Mouse (Mus musculus): ENCODE data around the gene Trpm3. TPM values are rescaled to one million over a fixed set of nuclear protein-coding genes. Genes with fewer than 3 reads are reported as not detected.

Trpm3 gene
- polyA plus RNA-seq, 1 experiment = 1.2 TPM

- no peak overlapping the region for H3K27ac ChIP-seq (ENCODE audit: control insufficient read depth, insufficient read depth, low read depth, low read length)
- H3K36me3 ChIP-seq (ENCODE audit: control insufficient read depth, insufficient read depth, low read length) = no peaks in the 10 kb centered on the region
- H3K27me3 ChIP-seq (ENCODE audit: control insufficient read depth, insufficient read depth, low read length) = no peaks in the 10 kb centered on the region
- no peaks in the 10 kb centered on the region; the same call in 1 of the 2 replicates for H3K4me1 ChIP-seq (ENCODE audit: control insufficient read depth, insufficient read depth, low read length)
- TF ChIP-seq CTCF (IDR thresholded peaks at IDR 0.05; ENCODE audit: control insufficient read depth, insufficient read depth, insufficient replicate concordance, low read depth, low read length) = no peak
- no peak for TF ChIP-seq POLR2A (IDR thresholded peaks at IDR 0.05; ENCODE audit: control insufficient read depth, low read depth, low read length)
- H3K4me3 ChIP-seq (ENCODE audit: control insufficient read depth, low read depth, low read length) = no peak overlapping the region
Observed at GRCm38 (mm10) chr19:22902386-22902785, 763.5 kb downstream of the Trpm3 start.

GRCm38 (mm10) chr19:22905066-22905482 lies 766.2 kb downstream of the Trpm3 start:
- no peak for TF ChIP-seq CTCF (IDR thresholded peaks at IDR 0.05; ENCODE audit: control insufficient read depth, insufficient read depth, insufficient replicate concordance, low read depth, low read length)
- no peak for TF ChIP-seq POLR2A (IDR thresholded peaks at IDR 0.05; ENCODE audit: control insufficient read depth, low read depth, low read length)
- Histone ChIP-seq H3K27me3 (ENCODE audit: control insufficient read depth, insufficient read depth, low read length) (no peaks in the 10 kb centered on the region), H3K4me1 (ENCODE audit: control insufficient read depth, insufficient read depth, low read length) (no peaks in the 10 kb centered on the region), H3K4me3 (ENCODE audit: control insufficient read depth, low read depth, low read length) (no peak overlapping the region), H3K27ac (ENCODE audit: control insufficient read depth, insufficient read depth, low read depth, low read length) (0 out of 2 replicates have a peak overlapping the region, but pooled peaks have one; percentile 1), H3K36me3 (ENCODE audit: control insufficient read depth, insufficient read depth, low read length) (no peaks in the 10 kb centered on the region)

GRCm38 (mm10) chr19:22910686-22911085 lies 771.8 kb downstream of the Trpm3 start:
- Histone ChIP-seq H3K4me3 (ENCODE audit: control insufficient read depth, low read depth, low read length) (no peak overlapping the region), H3K36me3 (ENCODE audit: control insufficient read depth, insufficient read depth, low read length) (no peaks in the 10 kb centered on the region), H3K27me3 (ENCODE audit: control insufficient read depth, insufficient read depth, low read length) (no peaks in the 10 kb centered on the region), H3K27ac (ENCODE audit: control insufficient read depth, insufficient read depth, low read depth, low read length) (no peak overlapping the region), H3K4me1 (ENCODE audit: control insufficient read depth, insufficient read depth, low read length) (no peaks in the 10 kb centered on the region; the same call in 1 of the 2 replicates)
- no peak for TF ChIP-seq CTCF (IDR thresholded peaks at IDR 0.05; ENCODE audit: control insufficient read depth, insufficient read depth, insufficient replicate concordance, low read depth, low read length)
- no peak for TF ChIP-seq POLR2A (IDR thresholded peaks at IDR 0.05; ENCODE audit: control insufficient read depth, low read depth, low read length)

- Histone ChIP-seq H3K4me3 (ENCODE audit: control insufficient read depth, low read depth, low read length) (no peak overlapping the region), H3K27ac (ENCODE audit: control insufficient read depth, insufficient read depth, low read depth, low read length) (no peak overlapping the region), H3K27me3 (ENCODE audit: control insufficient read depth, insufficient read depth, low read length) (no peaks in the 10 kb centered on the region), H3K36me3 (ENCODE audit: control insufficient read depth, insufficient read depth, low read length) (no peaks in the 10 kb centered on the region), H3K4me1 (ENCODE audit: control insufficient read depth, insufficient read depth, low read length) (peaks cover 3% of the 10 kb centered on the region)
- TF ChIP-seq POLR2A (IDR thresholded peaks at IDR 0.05; ENCODE audit: control insufficient read depth, low read depth, low read length) (no peak), CTCF (IDR thresholded peaks at IDR 0.05; ENCODE audit: control insufficient read depth, insufficient read depth, insufficient replicate concordance, low read depth, low read length) (no peak)
Observed at GRCm38 (mm10) chr19:22912971-22913370, 774.1 kb downstream of the Trpm3 start.

- TF ChIP-seq CTCF (IDR thresholded peaks at IDR 0.05; ENCODE audit: control insufficient read depth, insufficient read depth, insufficient replicate concordance, low read depth, low read length) (peak; percentile 65; the same call in 1 of the 2 replicates), POLR2A (IDR thresholded peaks at IDR 0.05; ENCODE audit: control insufficient read depth, low read depth, low read length) (no peak)
- H3K27ac ChIP-seq (ENCODE audit: control insufficient read depth, insufficient read depth, low read depth, low read length) = peak overlapping the region; percentile 56; the same call in 1 of the 2 replicates
- H3K4me3 ChIP-seq (ENCODE audit: control insufficient read depth, low read depth, low read length) = peak overlapping the region; percentile 47
Observed at GRCm38 (mm10) chr19:22915868-22916642, 777.2 kb downstream of the Trpm3 start.

GRCm38 (mm10) chr19:22916643-22917344 lies 777.9 kb downstream of the Trpm3 start:
- Histone ChIP-seq H3K4me1 (ENCODE audit: control insufficient read depth, insufficient read depth, low read length) (peaks cover 3% of the 10 kb centered on the region), H3K27me3 (ENCODE audit: control insufficient read depth, insufficient read depth, low read length) (no peaks in the 10 kb centered on the region), H3K27ac (ENCODE audit: control insufficient read depth, insufficient read depth, low read depth, low read length) (peak overlapping the region; percentile 15; the same call in 1 of the 2 replicates), H3K36me3 (ENCODE audit: control insufficient read depth, insufficient read depth, low read length) (no peaks in the 10 kb centered on the region), H3K4me3 (ENCODE audit: control insufficient read depth, low read depth, low read length) (no peak overlapping the region)
- TF ChIP-seq CTCF (IDR thresholded peaks at IDR 0.05; ENCODE audit: control insufficient read depth, insufficient read depth, insufficient replicate concordance, low read depth, low read length) (no peak), POLR2A (IDR thresholded peaks at IDR 0.05; ENCODE audit: control insufficient read depth, low read depth, low read length) (no peak)

More at GRCm38 (mm10) chr19:22915868-22916642, 777.2 kb downstream of the Trpm3 start:
- no peaks in the 10 kb centered on the region for H3K36me3 ChIP-seq (ENCODE audit: control insufficient read depth, insufficient read depth, low read length)
- no peaks in the 10 kb centered on the region for H3K27me3 ChIP-seq (ENCODE audit: control insufficient read depth, insufficient read depth, low read length)
- H3K4me1 ChIP-seq (ENCODE audit: control insufficient read depth, insufficient read depth, low read length) = peaks cover 3% of the 10 kb centered on the region

- Histone ChIP-seq H3K36me3 (ENCODE audit: control insufficient read depth, insufficient read depth, low read length) (no peaks in the 10 kb centered on the region), H3K4me3 (ENCODE audit: control insufficient read depth, low read depth, low read length) (no peak overlapping the region), H3K27me3 (ENCODE audit: control insufficient read depth, insufficient read depth, low read length) (no peaks in the 10 kb centered on the region), H3K27ac (ENCODE audit: control insufficient read depth, insufficient read depth, low read depth, low read length) (no peak overlapping the region), H3K4me1 (ENCODE audit: control insufficient read depth, insufficient read depth, low read length) (peaks cover 3% of the 10 kb centered on the region)
- TF ChIP-seq POLR2A (IDR thresholded peaks at IDR 0.05; ENCODE audit: control insufficient read depth, low read depth, low read length) (no peak), CTCF (IDR thresholded peaks at IDR 0.05; ENCODE audit: control insufficient read depth, insufficient read depth, insufficient replicate concordance, low read depth, low read length) (no peak)
Observed at GRCm38 (mm10) chr19:22917345-22917735, 778.5 kb downstream of the Trpm3 start.
